Mouse (Mus musculus) CH12.LX (cell line): Measurements from ENCODE around the gene Smyd3.

Experiments used
- E2F4 ChIP-seq: IDR thresholded peaks from 2 replicates; pipeline ENCODE4 v1.6.1; 2011; ENCODE audit warnings: low read depth, low read length, improper control_type of control experiment; ENCODE audit not compliant: insufficient replicate concordance
- EP300 ChIP-seq: IDR thresholded peaks from 2 replicates; pipeline ENCODE4 v1.6.1; 2011; ENCODE audit warnings: low read length, improper control_type of control experiment
- JUN ChIP-seq: IDR thresholded peaks from 2 replicates; pipeline ENCODE4 v1.6.1; 2011; ENCODE audit warnings: low read depth, mild to moderate bottlenecking, low read length, improper control_type of control experiment, moderate library complexity; ENCODE audit not compliant: insufficient read depth
- MYC ChIP-seq: IDR thresholded peaks from 2 replicates; pipeline ENCODE4 v1.6.1; 2011; ENCODE audit warnings: low read depth, mild to moderate bottlenecking, improper control_type of control experiment, low read length
- POLR2A ChIP-seq: IDR thresholded peaks from 2 replicates; pipeline ENCODE4 v1.6.1; 2011; ENCODE audit warnings: low read depth, mild to moderate bottlenecking, improper control_type of control experiment, low read length
- POLR2AphosphoS2 ChIP-seq: IDR thresholded peaks from 2 replicates; pipeline ENCODE4 v1.6.1; 2011; ENCODE audit warnings: low read depth, low read length, improper control_type of control experiment
- TBP ChIP-seq: conservative IDR thresholded peaks from 2 replicates; pipeline ENCODE4 v1.6.1; 2011; ENCODE audit warnings: low read depth, low read length, improper control_type of control experiment

GRCm38 (mm10) chr1:178958641-178959040 lies 559.2 kb downstream of the Smyd3 start:
- TF ChIP-seq POLR2AphosphoS2 (no peak), E2F4 (no peak), JUN (no peak), MYC (no peak), TBP (no peak), POLR2A (no peak), EP300 (no peak)
